Mouse (Mus musculus) heart, adult 18-20 months (tissue): ENCODE measurements around the gene Kmt5b. TPM values are rescaled to one million over a fixed set of nuclear protein-coding genes. Genes with fewer than 3 reads are reported as not detected.

Experiments
- DNase-seq, 2 experiments: peaks; one replicate each; pipeline ENCODE4 v3.0.0; 2021 to 2022; ENCODE audit warnings: mixed read lengths in 1 of 2
- total RNA-seq, 2 experiments: library from RNA; stranded (reverse); gene quantifications; 2 replicates each; pipeline ENCODE4 v1.2.3; 2021

The Kmt5b gene
- total RNA-seq, 2 experiments from 2014 or later, result 27.2 to 29.3 TPM

DNA sequence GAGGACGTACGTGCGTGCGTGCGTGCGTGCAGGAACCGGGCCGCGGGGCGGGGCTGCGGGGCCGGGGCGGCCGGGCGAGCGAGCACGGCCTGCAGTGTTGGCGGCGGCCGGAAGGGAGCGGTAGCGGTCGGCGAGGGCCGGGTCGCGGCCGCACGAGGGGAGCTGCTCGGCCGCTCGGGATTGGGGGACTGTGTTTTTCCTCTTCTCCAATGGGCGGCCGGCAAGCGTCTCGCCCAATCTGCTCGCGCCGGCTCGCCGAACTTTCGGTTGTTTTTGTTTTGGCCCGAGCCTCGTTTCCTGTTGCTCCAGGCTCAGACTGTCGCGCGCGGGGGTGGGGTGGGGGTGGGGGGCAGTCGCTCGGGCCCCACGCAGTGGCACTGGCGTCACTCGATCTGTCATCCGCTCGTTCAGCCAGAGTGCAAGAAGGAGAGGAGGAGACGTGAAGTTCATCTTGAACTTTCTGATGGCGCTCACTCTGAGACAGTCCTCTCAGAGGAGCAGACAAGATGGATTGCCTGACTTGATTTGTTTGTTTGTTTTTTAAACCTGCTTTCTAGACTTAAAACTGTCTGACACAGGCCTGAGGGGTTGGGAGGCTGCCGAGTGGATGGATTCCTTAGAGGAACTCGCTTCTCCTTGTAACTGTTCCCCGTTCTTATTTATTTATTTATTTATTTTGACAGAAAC lies 1.6 kb downstream of the Kmt5b start:
- peak; percentile 93 to 96 for DNase-seq

- peak in 1 of 2 experiments; percentile 23 for DNase-seq
Observed at GRCm38 (mm10) chr19:3769533-3769932, 2.3 kb downstream of the Kmt5b start.

GRCm38 (mm10) chr19:3774159-3774558 lies 6.9 kb downstream of the Kmt5b start:
- peak in 1 of 2 experiments; percentile 14 for DNase-seq

DNA sequence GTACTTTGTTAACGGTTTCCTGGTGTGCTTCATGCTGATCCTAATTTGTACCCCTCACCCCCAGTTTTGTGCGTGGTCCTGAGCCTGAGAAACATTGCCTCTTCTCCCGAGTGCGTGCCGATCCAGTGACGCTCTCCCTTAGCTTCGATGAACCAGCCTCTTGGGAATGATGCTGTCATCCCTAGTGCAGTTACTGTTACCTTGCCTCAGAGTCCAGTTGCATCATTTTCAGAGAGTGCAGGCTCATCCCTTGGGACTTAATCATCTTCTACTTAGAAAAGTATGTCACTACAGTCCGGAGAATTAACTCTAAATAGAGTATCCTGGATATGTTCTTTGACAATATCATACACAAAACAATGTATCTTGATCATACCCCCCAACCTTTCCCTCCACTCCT lies 11.5 kb downstream of the Kmt5b start:
- DNase-seq, result no peak

GRCm38 (mm10) chr19:3790077-3790476 lies 22.9 kb downstream of the Kmt5b start:
- no peak for DNase-seq

DNA sequence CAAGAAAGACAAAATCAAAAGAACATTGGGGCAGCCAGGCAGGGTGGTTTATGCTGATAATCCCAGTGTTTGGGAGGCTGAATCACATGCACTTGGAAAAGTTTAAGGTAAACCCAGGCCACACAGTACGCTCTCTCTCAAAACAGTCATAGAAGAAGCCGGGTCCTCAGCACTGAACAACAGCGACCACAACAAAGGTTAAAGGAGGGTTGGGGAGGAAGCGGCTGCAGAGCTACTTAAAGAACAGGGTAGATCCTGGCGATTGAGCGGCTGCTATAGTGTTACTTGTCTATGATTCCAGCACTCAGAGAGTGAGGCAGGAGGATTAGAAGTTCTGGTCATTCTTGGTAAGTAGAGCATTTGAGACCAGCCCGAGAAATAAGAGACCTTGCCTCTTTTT lies 38.3 kb downstream of the Kmt5b start:
- no peak for DNase-seq

DNA sequence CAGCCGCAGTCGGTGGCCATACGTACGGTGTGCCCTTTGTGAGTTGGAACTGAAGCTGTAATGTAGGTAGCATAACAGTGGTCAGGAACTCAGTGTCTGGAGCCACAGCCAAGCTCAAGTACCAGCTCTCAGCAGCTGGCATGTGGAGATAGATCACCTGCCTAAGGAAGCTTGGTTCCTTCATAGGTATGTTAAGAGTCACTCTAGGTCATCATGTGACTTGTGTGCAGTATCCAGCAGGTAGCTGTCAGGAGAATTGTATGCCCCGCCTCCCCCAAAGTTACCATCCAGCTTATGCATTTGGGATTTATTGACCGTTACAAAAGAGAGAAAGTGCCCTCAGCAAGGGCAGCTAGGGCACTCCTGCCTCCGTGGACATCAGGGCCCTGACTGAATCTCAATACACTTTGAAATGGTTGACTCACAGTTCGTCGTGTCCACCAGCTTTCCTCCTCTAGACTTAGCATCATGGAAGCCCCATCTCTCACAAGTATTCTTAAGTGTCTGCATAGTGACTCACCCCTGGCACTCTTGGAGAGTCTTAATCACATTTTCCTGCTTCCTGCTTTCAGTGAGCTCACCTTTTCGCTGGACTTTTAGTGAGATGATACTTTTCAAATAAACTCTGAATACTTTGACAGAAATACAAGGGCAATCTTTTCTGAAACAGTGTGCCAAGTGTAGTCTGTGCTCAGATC lies 43.5 kb downstream of the Kmt5b start:
- no peak for DNase-seq

GRCm38 (mm10) chr19:3814461-3814860 lies 47.2 kb downstream of the Kmt5b start:
- peak; percentile 70 to 73 for DNase-seq

- DNase-seq, result no peak
Observed at GRCm38 (mm10) chr19:3815824-3816223, 48.6 kb downstream of the Kmt5b start.

GRCm38 (mm10) chr19:3819080-3819479 lies 51.9 kb downstream of the Kmt5b start:
- DNase-seq, result no peak

DNA sequence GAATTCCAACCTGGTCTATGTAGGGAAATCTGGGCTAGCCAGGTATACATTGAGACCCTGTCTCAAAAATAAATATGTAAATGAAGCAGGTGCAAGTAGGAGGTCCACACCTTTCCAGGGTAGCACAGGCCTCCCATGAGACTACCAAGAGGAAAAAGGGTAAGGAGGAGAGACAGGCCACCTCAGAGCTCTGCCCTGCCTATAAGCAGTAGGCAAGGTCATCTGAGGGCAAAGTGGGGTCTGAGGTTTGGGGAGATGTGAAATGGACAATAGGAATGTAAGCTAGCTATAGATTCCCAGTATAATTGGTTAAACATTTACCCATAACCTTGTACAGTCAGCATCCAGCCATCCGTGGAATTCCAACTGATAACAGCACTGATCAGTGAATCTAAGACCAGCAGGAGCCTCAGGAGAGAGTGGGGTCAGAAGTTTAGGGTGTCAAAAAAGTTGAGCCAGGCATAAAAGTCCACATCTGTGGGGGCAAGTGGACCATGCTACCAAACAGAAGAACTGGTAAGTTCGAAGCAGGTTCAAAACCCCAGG lies 52.8 kb downstream of the Kmt5b start:
- no peak for DNase-seq

GRCm38 (mm10) chr19:3825044-3825443 lies 57.8 kb downstream of the Kmt5b start:
- no peak for DNase-seq

GRCm38 (mm10) chr19:3829863-3830262 lies 62.6 kb downstream of the Kmt5b start:
- DNase-seq, result no peak

GRCm38 (mm10) chr19:3831716-3832115 lies 64.5 kb downstream of the Kmt5b start:
- DNase-seq, result no peak

GRCm38 (mm10) chr19:3832851-3833353 lies 65.7 kb downstream of the Kmt5b start:
- peak; percentile 65 to 69 for DNase-seq

- DNase-seq, result no peak
Observed at GRCm38 (mm10) chr19:3834301-3834700, 67.1 kb downstream of the Kmt5b start.

DNA sequence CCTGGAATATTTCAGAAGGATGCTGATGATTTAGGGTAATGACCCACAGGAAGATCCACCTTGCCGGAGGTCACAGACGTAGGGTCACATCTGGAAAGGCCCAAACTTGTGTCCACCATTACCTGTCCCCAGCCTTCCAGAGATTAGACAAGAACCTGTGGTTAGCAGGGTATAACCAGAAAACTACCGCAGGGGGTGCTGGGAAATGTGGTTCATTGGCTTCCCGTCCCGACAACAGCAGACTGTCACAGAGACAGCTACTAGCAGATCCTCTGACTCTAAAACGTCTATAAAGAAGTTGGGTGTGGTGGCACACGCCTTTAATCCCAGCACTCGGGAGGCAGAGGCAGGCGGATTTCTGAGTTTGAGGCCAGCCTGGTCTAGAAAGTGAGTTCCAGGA lies 69.6 kb downstream of the Kmt5b start:
- no peak for DNase-seq

- no peak for DNase-seq
Observed at GRCm38 (mm10) chr19:3838931-3839330, 71.7 kb downstream of the Kmt5b start.

- no peak for DNase-seq
Observed at GRCm38 (mm10) chr19:3839686-3840085, 72.5 kb downstream of the Kmt5b start.

DNA sequence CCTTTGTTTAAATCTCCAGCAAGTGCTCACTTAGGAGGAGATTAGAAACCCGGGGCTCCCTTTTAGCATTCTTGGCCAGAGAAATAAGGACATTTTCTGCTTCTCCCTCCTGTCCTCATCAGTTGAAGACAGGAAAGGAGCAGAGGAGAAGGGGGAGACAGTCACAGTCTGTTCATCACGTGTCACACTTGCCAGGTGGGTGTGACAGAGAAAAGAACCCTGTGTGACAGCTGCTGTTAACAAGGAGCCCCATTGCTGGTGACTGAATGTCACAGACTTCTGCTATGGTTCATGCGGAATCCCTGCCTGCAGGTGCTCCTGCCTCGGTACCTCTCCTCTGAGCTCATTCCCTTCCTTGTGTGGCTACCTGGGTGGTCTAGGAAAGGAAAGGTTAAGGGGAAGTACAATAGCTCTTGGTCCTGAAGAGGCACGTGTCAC lies 73.0 kb downstream of the Kmt5b start:
- DNase-seq, result no peak

DNA sequence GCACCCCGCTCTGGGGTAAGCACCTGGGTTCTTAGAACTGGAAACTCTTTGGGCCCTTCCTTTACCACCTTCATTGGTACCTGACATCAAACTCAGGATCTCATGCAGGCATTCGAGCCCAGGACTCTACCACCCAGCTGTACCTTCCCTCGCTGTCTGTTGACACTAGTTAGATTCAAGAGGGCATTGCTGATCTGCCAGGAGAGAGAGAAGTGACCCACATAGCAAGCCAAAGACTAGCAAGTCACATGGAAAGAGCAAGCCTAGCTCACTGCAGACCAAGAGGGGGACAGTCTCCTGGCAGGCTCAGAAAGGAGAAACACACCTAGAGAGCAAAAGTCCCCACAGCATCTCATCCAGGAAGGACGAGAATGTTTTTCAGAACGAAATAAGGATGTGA lies 73.5 kb downstream of the Kmt5b start:
- no peak for DNase-seq

DNA sequence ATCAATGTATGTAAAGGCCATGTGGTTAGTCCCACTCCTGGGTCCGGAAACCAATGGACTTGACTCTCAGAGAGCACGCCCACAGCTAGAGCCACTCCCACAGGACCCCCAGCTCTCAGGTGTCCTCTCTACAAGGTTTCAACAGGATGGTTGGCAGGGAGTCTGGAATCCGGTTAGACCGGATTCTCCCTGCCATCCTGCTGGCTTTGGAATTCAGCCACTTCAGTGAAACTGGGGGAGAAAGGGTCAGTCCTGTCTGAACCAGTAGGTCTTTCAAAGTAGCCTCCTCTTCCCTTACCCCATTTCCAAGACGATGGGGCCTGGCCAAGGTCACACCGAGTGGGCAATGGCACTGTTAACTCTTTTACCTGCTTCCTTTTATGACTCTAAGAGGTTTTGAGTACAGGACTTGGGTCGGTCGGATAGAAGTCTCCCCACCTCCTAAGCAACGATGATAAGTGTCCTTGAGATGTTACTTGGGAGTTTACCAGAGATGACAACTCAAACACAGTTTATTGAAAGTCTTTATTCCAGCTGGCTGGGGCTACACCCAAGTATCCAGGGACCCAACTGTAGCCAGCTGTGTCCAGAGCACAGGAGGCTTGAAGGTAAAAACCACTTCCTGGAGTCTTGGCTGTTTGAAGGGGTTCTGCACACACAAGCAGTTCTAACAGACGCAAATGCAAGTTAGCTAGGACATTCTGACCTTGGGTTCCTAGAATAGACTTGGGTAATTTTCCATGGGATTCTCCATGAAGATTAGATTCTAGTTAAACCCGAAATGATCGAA lies 75.3 kb downstream of the Kmt5b start:
- DNase-seq, result no peak

- no peak for DNase-seq
Observed at GRCm38 (mm10) chr19:3843629-3844028, 76.4 kb downstream of the Kmt5b start.
